Mouse (Mus musculus): ENCODE measurements around the gene Slc25a22.

GRCm38 (mm10) chr7:141462333-141462821 is 24.7 kb upstream of the Slc25a22 start:
- TF ChIP-seq CTCF (IDR thresholded peaks at IDR 0.05; ENCODE audit: low read depth) (no peak), EP300 (IDR thresholded peaks at IDR 0.05; ENCODE audit: low read depth) (no peak)

Data from liver, embryonic 14.5 days (tissue).